Mouse (Mus musculus): ENCODE data around the gene Aanat.

DNA sequence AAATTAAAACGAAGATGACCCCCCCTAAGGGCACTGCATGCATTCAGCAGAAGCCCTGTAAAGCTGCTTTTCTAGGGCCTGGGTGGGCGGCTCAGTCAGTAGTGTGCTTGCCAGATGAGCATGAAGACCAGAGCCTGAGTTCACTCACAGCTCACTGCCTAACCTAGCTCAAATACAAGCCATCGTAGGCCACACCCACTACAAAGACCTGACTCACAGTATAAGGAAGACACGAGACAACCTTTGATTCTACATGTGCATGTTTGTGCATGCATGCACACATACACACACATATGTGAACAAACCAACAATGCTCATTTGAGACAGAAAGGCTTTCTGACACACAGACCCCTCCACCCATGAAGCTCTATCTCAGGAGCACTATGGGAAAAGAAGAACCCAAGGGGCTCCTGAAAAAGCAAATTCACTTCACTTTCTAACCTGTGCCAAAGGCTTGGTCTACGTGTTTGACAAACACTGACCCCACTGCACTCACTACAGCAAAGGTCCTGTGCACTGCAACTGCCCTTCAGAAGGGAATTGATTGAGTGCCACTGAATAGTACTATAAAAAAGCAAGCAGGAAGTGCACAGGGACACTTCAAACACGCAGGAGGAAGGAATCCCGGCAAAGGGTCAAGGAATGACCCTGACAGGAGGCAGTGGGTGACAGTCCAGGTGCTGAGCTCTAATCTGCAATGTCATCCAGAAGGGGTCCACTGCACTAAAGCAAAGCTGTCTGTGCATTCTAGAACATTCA lies 20.8 kb upstream of the Aanat start:
- TF ChIP-seq CTCF (IDR thresholded peaks at IDR 0.05; ENCODE audit: control insufficient read depth, insufficient read depth, insufficient replicate concordance, low read depth, low read length) (no peak), POLR2A (IDR thresholded peaks at IDR 0.05; ENCODE audit: control insufficient read depth, low read depth, low read length) (no peak)

Measured in testis, adult 2 months (tissue).